Mouse (Mus musculus) kidney, adult 2 months (tissue): ENCODE results near the gene A830005F24Rik. TPM values are rescaled to one million over a fixed set of nuclear protein-coding genes. Genes with fewer than 3 reads are reported as not detected.
"Not testable (repeated sequence)": the region's sequence is repeated elsewhere in the genome, so short reads cannot be mapped to it uniquely, and the experiment has no call there.

Experiments
- DNase-seq: peaks from one replicate; pipeline ENCODE4 v3.0.0; 2021
- H3K27ac ChIP-seq: fragments of 200-500 bp; 2 replicates; pipeline ENCODE4 v1.5.1; 2012; ENCODE audit warnings: low read depth, low read length, control low read depth, inconsistent platforms; ENCODE audit not compliant: insufficient read depth
- H3K27me3 ChIP-seq: fragments of 200-500 bp; replicated peaks from 2 replicates; pipeline ENCODE4 v1.6.1; 2012; ENCODE audit warnings: mild to moderate bottlenecking, moderate library complexity, low read length, inconsistent platforms; ENCODE audit not compliant: control insufficient read depth, insufficient read depth
- H3K36me3 ChIP-seq: fragments of 200-500 bp; 2 replicates; pipeline ENCODE4 v1.6.1; 2012; ENCODE audit warnings: mild to moderate bottlenecking, moderate library complexity, low read length, inconsistent platforms; ENCODE audit not compliant: control insufficient read depth, insufficient read depth
- H3K4me1 ChIP-seq: fragments of 200-500 bp; 2 replicates; pipeline ENCODE4 v1.6.1; 2011; ENCODE audit warnings: low read length; ENCODE audit not compliant: control insufficient read depth, insufficient read depth
- H3K4me3 ChIP-seq: fragments of 200-500 bp; 2 replicates; pipeline ENCODE4 v1.5.1; 2011; ENCODE audit warnings: mild to moderate bottlenecking, low read depth, low read length, control low read depth; ENCODE audit not compliant: insufficient read depth
- CTCF ChIP-seq: fragments of 200-500 bp; conservative IDR thresholded peaks from 2 replicates; pipeline ENCODE4 v1.5.1; 2011; ENCODE audit warnings: low read depth, mild to moderate bottlenecking, control low read depth, low read length, moderate library complexity, mixed read lengths; ENCODE audit not compliant: insufficient read depth, insufficient read length
- POLR2A ChIP-seq: fragments of 200-500 bp; IDR thresholded peaks from one replicate; pipeline ENCODE4 v1.6.1; 2011; ENCODE audit warnings: low read depth, low read length, control low read depth
- WGBS: fragments of 180-500 bp; shearing (Covaris S2); methylation state at CpG from one replicate; pipeline ENCODE4 v1.1.7; 2018; 5-methylcytosine and 5-hydroxymethylcytosine counted together
- polyA plus RNA-seq: library from polyadenylated mRNA; depleted of rRNA; stranded (reverse); fragments of >200 nt; gene quantifications from 2 replicates; pipeline ENCODE4 v1.2.3, GENCODE M21; 2012

A830005F24Rik gene
- polyA plus RNA-seq, 1 experiment: not detected

DNA sequence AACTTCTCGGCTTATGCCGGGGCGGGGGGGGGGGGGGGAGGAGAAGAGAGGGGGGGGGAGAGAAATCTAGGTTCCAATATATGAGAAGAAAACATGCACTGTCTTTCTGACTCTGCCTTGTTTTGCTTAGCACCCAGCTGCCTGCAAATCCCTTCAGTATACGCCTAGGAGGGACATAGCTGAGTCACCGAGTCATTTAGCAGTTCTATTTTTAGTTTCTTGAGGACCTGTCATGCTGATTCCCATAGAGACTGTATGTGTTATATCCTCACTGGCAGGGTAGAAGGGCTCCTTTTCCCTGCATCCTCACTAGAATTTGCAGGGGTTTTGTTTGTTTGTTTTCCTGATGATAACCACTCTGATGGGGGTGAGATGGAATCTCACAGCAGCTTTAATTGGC is 20.2 kb upstream of the A830005F24Rik start:
- no peak for TF ChIP-seq POLR2A
- TF ChIP-seq CTCF: no peak
- Histone ChIP-seq H3K27ac (no peak overlapping the region), H3K27me3 (no peaks in the 10 kb centered on the region), H3K36me3 (peaks cover 5% of the 10 kb centered on the region; the same call in 1 of the 2 replicates), H3K4me1 (no peaks in the 10 kb centered on the region), H3K4me3 (no peak overlapping the region)
- WGBS: 74% methylated on average over 5 of the region's 5 CpGs
- DNase-seq: no peak

DNA sequence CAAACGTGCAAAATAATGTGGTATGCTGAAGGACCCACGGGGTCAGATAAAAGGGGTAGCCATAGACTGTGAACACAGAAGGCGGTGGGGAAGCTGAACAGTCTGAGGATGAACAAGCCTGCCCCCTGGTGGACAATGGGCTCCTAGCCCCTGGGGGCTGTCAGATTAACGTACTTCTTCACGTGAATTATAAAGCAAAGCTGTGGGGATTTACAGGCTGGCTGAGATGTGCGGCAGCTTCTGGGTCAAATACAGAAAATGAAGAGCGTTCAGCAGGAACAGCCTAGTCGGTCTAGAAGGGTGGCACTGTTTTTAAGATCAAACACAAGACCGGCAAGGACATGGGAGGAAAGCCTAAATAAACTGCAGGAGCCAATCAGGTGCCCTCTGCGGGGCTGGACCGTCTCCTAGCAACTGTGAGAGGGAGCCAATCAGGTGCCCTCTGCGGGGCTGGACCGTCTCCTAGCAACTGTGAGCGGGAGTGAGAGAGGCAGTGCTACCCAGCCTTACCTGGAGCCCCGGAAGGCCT is 15.6 kb upstream of the A830005F24Rik start:
- TF ChIP-seq POLR2A: no peak
- TF ChIP-seq CTCF: peak; percentile 64
- Histone ChIP-seq H3K27ac (no peak overlapping the region), H3K27me3 (no peaks in the 10 kb centered on the region), H3K4me1 (no peaks in the 10 kb centered on the region), H3K4me3 (no peak overlapping the region), H3K36me3 (peaks cover 2% of the 10 kb centered on the region; the same call in 1 of the 2 replicates)
- peak; percentile 54 for DNase-seq
- 45% methylated on average over 15 of the region's 15 CpGs for WGBS

DNA sequence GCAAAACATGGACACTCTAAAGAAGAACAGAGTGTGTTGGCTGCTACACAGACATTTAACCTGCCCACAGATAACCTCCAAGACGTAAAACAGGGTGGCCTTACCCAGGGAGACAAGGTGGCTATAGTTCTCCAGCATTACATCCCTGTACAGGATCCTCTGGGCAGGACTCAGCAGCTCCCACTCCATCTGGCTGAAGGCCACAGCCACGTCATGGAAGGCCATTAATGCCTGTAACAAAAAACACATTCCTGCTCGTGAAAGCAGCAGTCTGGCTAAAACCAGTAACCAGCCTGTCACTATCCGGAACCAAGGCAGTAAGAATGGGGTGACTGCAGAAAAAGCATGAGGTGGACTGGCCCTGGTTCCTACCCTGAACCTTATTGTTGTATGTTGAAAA is 14.7 kb upstream of the A830005F24Rik start:
- 51% methylated on average over 4 of the region's 4 CpGs for WGBS
- peak; percentile 85 for DNase-seq
- no peaks in the 10 kb centered on the region for H3K4me1 ChIP-seq
- H3K36me3 ChIP-seq: peaks cover 5% of the 10 kb centered on the region; the same call in 1 of the 2 replicates
- H3K4me3 ChIP-seq: no peak overlapping the region
- H3K27me3 ChIP-seq: no peaks in the 10 kb centered on the region
- 0 out of 2 replicates have a peak overlapping the region, but pooled peaks have one; percentile 9 for H3K27ac ChIP-seq
- TF ChIP-seq POLR2A (no peak), CTCF (no peak)

DNA sequence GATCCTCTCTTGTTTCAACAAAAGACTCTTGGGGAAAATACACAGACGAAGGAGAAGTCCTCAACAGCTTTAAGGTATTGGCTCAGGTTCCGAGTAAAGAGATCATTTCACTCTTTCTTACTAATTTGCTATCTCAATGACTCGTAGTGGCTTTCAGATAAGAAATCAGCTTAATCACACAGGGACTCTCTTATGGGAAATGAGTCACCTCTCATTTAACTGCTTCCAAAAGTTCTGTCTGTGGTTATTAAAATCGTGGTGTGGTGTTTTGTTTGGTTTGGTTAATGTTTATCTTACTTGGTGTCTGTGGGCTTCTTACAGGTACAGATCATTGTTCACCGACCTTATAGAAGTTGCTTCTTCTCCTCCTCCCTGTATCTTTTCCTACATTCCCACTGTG is 10.9 kb upstream of the A830005F24Rik start:
- H3K27me3 ChIP-seq: no peaks in the 10 kb centered on the region
- H3K4me1 ChIP-seq: no peaks in the 10 kb centered on the region
- no peak overlapping the region for H3K27ac ChIP-seq
- H3K36me3 ChIP-seq: peaks cover 4% of the 10 kb centered on the region; the same call in 1 of the 2 replicates
- DNase-seq: no peak
- TF ChIP-seq POLR2A (no peak), CTCF (no peak)
- 80% methylated on average over 5 of the region's 5 CpGs for WGBS
- no peak overlapping the region for H3K4me3 ChIP-seq

DNA sequence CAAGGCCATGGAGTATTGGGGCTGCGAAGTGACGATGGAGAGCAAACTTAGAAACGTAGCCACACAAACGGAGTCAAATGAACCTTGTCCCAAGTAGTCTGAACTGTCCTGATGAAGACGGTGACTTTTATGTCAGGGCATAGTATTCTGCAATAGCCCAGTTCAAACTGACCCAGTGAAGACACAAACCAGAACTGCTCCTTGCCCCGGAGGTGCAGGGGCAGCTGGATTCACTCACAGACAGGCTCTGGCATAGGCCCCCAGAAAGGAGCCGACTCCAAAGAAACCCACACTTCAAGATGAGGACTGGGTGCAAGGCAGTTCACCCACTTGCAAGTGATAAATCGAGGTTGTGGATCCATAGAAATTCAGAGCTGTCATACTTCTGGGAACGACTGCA is 4.7 kb upstream of the A830005F24Rik start:
- 0 out of 2 replicates have a peak, but pooled peaks cover 4% of the 10 kb centered on the region for H3K4me1 ChIP-seq
- H3K4me3 ChIP-seq: no peak overlapping the region
- no peak for DNase-seq
- peaks cover 2% of the 10 kb centered on the region; the same call in 1 of the 2 replicates for H3K36me3 ChIP-seq
- H3K27me3 ChIP-seq: no peaks in the 10 kb centered on the region
- 75% methylated on average over 9 of the region's 9 CpGs for WGBS
- no peak overlapping the region for H3K27ac ChIP-seq
- TF ChIP-seq POLR2A (no peak), CTCF (no peak)

DNA sequence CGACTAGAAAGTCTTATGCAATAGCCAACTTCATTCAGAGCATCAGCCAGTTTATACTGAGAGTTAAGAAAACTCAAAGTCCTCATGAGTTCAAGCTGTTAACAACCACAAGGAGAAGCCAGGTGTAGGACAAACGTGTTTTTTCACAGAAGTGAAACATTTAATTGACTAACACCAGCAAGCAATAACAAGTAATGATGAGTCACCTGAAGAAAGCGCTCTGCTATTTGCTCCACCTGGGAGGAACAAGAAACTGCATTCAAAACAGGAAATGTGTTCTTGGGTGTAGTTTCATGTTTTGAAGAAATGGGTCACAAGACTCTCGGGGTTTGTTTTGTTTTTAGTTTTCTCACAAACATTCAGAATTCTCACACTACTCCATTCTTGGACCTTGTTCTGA is 2.5 kb downstream of the A830005F24Rik start:
- no peak for TF ChIP-seq CTCF
- Histone ChIP-seq H3K27ac (no peak overlapping the region), H3K4me3 (no peak overlapping the region), H3K4me1 (0 out of 2 replicates have a peak, but pooled peaks cover 4% of the 10 kb centered on the region), H3K27me3 (0 out of 2 replicates have a peak, but pooled peaks cover 1% of the 10 kb centered on the region), H3K36me3 (no peaks in the 10 kb centered on the region)
- 77% methylated on average over 4 of the region's 4 CpGs for WGBS
- DNase-seq: no peak

DNA sequence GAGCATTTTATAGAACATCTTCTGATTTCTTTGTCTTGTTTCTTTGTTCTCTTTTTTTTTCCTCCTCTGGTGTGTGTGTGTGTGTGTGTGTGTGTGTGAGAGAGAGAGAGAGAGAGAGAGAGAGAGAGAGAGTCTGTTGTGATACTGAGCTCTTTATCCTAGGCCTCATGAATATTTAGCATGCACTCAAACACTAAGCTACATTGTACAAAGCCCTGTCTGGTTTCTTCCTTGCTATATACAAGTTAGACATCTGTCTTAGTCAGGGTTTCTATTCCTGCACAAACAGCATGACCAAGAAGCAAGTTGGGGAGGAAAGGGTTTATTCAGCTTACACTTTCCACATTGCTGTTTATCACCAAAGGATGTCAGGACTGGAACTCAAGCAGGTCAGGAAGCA is 5.8 kb downstream of the A830005F24Rik start:
- not testable (repeated sequence) for H3K4me1 ChIP-seq, H3K27me3 ChIP-seq, H3K4me3 ChIP-seq, DNase-seq, H3K27ac ChIP-seq, H3K36me3 ChIP-seq

DNA sequence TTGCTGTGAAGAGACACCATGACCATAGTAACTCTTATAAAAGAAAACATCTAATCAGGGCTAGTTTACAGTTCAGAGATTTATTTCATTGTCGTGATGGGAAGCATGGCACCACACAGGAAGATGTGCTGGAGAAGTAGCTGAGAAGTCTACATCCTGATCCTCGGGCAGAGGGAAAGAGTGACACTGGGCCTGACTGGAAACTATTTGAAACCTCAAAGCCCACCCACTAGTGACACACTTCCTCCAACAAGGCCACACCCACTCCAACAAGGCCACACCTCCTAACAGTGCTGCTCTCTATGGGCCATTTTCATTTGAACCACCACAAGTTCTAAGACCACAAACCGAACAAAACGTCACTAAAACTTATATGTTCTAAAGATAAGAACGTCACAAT is 12.4 kb downstream of the A830005F24Rik start:
- 76% methylated on average over 5 of the region's 5 CpGs for WGBS
- H3K4me1 ChIP-seq: peaks cover 5% of the 10 kb centered on the region; the same call in 1 of the 2 replicates
- no peaks in the 10 kb centered on the region for H3K27me3 ChIP-seq
- no peak for DNase-seq
- TF ChIP-seq CTCF: no peak
- TF ChIP-seq POLR2A: no peak
- H3K27ac ChIP-seq: no peak overlapping the region
- H3K36me3 ChIP-seq: no peaks in the 10 kb centered on the region
- no peak overlapping the region for H3K4me3 ChIP-seq
